Mouse (Mus musculus) myocyte (in vitro differentiated cells): ENCODE results near the gene Zfp428. TPM values are rescaled to one million over a fixed set of nuclear protein-coding genes. Genes with fewer than 3 reads are reported as not detected.
A peak's percentile ranks its signal among the peaks of the same experiment; 100 is the strongest.

Source experiments
- H3K27me3 ChIP-seq: one replicate; pipeline ENCODE4 v1.6.1; 2011; ENCODE audit not compliant: control insufficient read depth, insufficient read depth, insufficient read length
- H3K36me3 ChIP-seq: one replicate; pipeline ENCODE4 v1.6.1; 2011; ENCODE audit not compliant: control insufficient read depth, insufficient read depth
- H3K4me2 ChIP-seq: one replicate; pipeline ENCODE4 v1.6.1; 2011; ENCODE audit warnings: low read depth, control low read depth
- H3K4me3 ChIP-seq: one replicate; pipeline ENCODE4 v1.5.1; 2011; ENCODE audit warnings: mild to moderate bottlenecking, control low read depth, moderate library complexity
- H3K79me2 ChIP-seq: one replicate; pipeline ENCODE4 v1.6.1; 2011; ENCODE audit not compliant: control insufficient read depth, insufficient read depth
- H3ac ChIP-seq: one replicate; pipeline ENCODE4 v1.6.1; 2011; ENCODE audit not compliant: control insufficient read depth, insufficient read length
- CEBPB ChIP-seq: IDR thresholded peaks from 2 replicates; pipeline ENCODE4 v1.6.1; 2011; ENCODE audit warnings: mild to moderate bottlenecking, moderate library complexity; ENCODE audit not compliant: poor library complexity, insufficient read depth, severe bottlenecking
- E2F4 ChIP-seq: IDR thresholded peaks from one replicate; pipeline ENCODE4 v1.6.1; 2011; ENCODE audit warnings: mild to moderate bottlenecking, control low read depth, moderate library complexity; ENCODE audit not compliant: insufficient read depth
- MAX ChIP-seq: IDR thresholded peaks from one replicate; pipeline ENCODE4 v1.6.1; 2011; ENCODE audit warnings: low read depth, mild to moderate bottlenecking, control low read depth
- MYOD1 ChIP-seq, 3 experiments: IDR thresholded peaks; one replicate each; pipeline ENCODE4 v1.6.1; 2011; ENCODE audit warnings: control low read depth in 2 of 3, low read depth in 2 of 3, mild to moderate bottlenecking in 2 of 3, moderate library complexity in 1 of 3; ENCODE audit not compliant: insufficient read length in 2 of 3, control insufficient read depth in 1 of 3
- MYOG ChIP-seq, 3 experiments: IDR thresholded peaks; one replicate each; pipeline ENCODE4 v1.6.1; 2011; ENCODE audit warnings: control low read depth in 2 of 3, low read depth in 2 of 3, mild to moderate bottlenecking in 2 of 3; ENCODE audit not compliant: insufficient read length in 2 of 3, control insufficient read depth in 1 of 3, insufficient read depth in 1 of 3
- POLR2A ChIP-seq: IDR thresholded peaks from one replicate; pipeline ENCODE4 v1.6.1; 2011; ENCODE audit warnings: low read depth, mild to moderate bottlenecking, control low read depth, moderate library complexity; ENCODE audit not compliant: insufficient read length
- POLR2AphosphoS2 ChIP-seq: IDR thresholded peaks from one replicate; pipeline ENCODE4 v1.6.1; 2011; ENCODE audit warnings: low read depth, control low read depth; ENCODE audit not compliant: insufficient read length
- REST ChIP-seq: IDR thresholded peaks from one replicate; pipeline ENCODE4 v1.6.1; 2011; ENCODE audit warnings: mild to moderate bottlenecking, control low read depth, moderate library complexity; ENCODE audit not compliant: insufficient read depth, insufficient read length
- SRF ChIP-seq: IDR thresholded peaks from one replicate; pipeline ENCODE4 v1.6.1; 2011; ENCODE audit warnings: low read depth; ENCODE audit not compliant: control insufficient read depth, insufficient read length
- TCF12 ChIP-seq: IDR thresholded peaks from one replicate; pipeline ENCODE4 v1.6.1; 2011; ENCODE audit warnings: mild to moderate bottlenecking, control low read depth; ENCODE audit not compliant: poor library complexity, insufficient read depth, severe bottlenecking
- TCF3 ChIP-seq: IDR thresholded peaks from one replicate; pipeline ENCODE4 v1.6.1; 2011; ENCODE audit warnings: low read depth, control low read depth; ENCODE audit not compliant: insufficient read length
- USF1 ChIP-seq: IDR thresholded peaks from one replicate; pipeline ENCODE4 v1.6.1; 2011; ENCODE audit warnings: low read depth, mild to moderate bottlenecking, control low read depth, moderate library complexity
- polyA plus RNA-seq: library from polyadenylated mRNA; unstranded; fragments of >200 nt; fragmentation: generic; extraction: Trizol; gene quantifications from one replicate; pipeline ENCODE4 v1.2.1, GENCODE M21; 2012; ENCODE audit warnings: missing spikeins

Zfp428 gene
- polyA plus RNA-seq, 1 experiment, result 30.0 TPM

DNA sequence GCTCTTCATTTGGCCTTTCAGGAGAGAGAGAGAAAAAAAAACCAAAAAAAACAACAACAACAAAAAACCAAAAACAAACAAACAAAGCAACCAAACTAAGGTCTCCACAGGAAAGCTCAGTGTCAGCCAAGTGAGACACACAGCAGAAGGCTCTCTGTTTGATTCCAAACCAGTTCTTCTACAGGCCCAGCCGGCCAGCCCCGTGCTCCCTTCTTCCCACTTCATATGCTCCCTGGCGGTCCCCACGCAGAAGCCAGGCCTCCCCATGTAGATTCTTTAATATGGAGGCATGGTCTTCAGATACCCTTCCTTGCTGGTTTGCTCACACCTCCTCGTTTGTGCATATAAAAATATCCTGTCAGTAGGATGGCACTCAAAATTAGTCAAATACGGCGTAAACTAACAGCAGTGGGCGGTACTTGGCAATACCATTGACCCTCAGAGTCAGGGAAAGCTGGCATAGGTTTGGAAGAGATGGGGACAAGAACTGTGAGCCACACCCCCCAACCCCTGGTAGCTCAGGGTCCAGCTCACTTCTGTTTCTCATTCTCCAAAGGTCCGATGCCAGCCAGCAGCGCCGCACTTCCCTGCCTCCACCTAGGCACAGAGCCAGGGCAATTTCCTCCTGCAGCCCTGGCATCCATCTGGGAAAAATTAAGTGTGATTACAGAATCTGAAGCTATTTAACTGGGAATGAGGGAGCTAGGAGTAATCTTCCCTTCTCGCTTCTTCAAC is 19.0 kb downstream of the Zfp428 start:
- H3K27me3 ChIP-seq, result no peaks in the 10 kb centered on the region
- H3K4me2 ChIP-seq, result no peak overlapping the region
- no peaks in the 10 kb centered on the region for H3K79me2 ChIP-seq
- H3K36me3 ChIP-seq, result no peaks in the 10 kb centered on the region
- H3ac ChIP-seq, result no peak overlapping the region
- no peak overlapping the region for H3K4me3 ChIP-seq
- TF ChIP-seq SRF (no peak), POLR2A (no peak), E2F4 (no peak), USF1 (no peak), POLR2AphosphoS2 (no peak), TCF3 (no peak), MYOG (IDR thresholded peaks at IDR 0.05; ENCODE audit: control insufficient read depth in 1 of 3, insufficient read depth in 1 of 3, insufficient read length in 2 of 3, low read depth in 2 of 3) (no peak), CEBPB (no peak), MYOD1 (IDR thresholded peaks at IDR 0.05; ENCODE audit: control insufficient read depth in 1 of 3, insufficient read length in 2 of 3, low read depth in 2 of 3) (no peak), TCF12 (no peak), REST (no peak), MAX (no peak)

DNA sequence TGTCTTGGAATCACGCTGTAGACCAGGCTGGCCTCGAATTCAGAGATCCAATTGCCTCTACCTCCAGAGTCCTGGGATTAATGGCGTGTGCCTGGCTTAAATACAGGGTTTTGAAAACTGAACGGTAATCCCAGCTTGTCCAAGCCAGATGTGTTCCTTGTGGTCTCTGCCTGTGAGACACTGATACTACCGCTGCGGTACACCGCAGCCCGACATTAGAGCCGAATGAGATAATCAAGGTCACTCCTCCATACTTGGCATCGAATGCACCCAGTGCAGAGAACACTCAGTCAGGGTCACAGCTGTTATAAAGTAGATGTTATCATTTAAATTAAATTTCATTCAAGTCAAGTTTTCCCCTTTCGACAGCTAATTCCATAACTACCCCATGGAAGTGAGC is 22.1 kb downstream of the Zfp428 start:
- no peak for TF ChIP-seq POLR2A
- no peak for TF ChIP-seq TCF3
- no peak for TF ChIP-seq MYOG (IDR thresholded peaks at IDR 0.05; ENCODE audit: control insufficient read depth in 1 of 3, insufficient read depth in 1 of 3, insufficient read length in 2 of 3, low read depth in 2 of 3)
- TF ChIP-seq REST, result no peak
- no peak for TF ChIP-seq USF1
- TF ChIP-seq SRF, result no peak
- TF ChIP-seq CEBPB, result no peak
- no peak for TF ChIP-seq MAX
- no peak for TF ChIP-seq E2F4
- no peak for TF ChIP-seq TCF12
- no peak for TF ChIP-seq POLR2AphosphoS2
- no peak for TF ChIP-seq MYOD1 (IDR thresholded peaks at IDR 0.05; ENCODE audit: control insufficient read depth in 1 of 3, insufficient read length in 2 of 3, low read depth in 2 of 3)

DNA sequence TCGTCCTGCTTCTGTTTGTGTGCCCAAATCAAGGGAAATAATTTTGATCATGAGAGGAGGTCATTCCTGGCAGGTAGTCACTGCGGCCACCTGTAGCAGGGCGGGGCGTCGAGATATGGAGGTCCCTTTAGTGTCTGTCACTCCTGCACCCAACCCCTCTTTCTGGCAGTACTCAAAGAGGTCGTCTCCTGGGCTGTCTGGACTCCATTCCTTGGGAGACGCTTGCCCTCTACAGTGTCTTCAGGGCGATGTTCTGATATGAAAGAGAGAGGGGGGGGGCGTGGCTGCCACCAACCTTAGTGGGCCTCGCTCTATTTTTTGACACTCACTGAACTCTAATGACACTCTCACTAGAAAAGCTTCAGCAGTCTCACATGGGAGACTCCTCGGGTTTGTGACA is 22.8 kb downstream of the Zfp428 start:
- H3K4me3 ChIP-seq, result peak overlapping the region; percentile 96
- no peak for TF ChIP-seq POLR2AphosphoS2
- TF ChIP-seq TCF12, result no peak
- no peak for TF ChIP-seq CEBPB
- TF ChIP-seq USF1, result no peak
- peak overlapping the region; percentile 63 for H3K4me2 ChIP-seq
- peak overlapping the region; percentile 41 for H3ac ChIP-seq
- no peaks in the 10 kb centered on the region for H3K36me3 ChIP-seq
- no peaks in the 10 kb centered on the region for H3K27me3 ChIP-seq
- no peaks in the 10 kb centered on the region for H3K79me2 ChIP-seq

More for the DNA sequence above, 22.1 kb downstream of the Zfp428 start:
- peak overlapping the region; percentile 96 for H3K4me3 ChIP-seq
- H3K27me3 ChIP-seq, result no peaks in the 10 kb centered on the region
- no peak overlapping the region for H3ac ChIP-seq
- H3K4me2 ChIP-seq, result no peak overlapping the region
- no peaks in the 10 kb centered on the region for H3K79me2 ChIP-seq
- H3K36me3 ChIP-seq, result no peaks in the 10 kb centered on the region

DNA sequence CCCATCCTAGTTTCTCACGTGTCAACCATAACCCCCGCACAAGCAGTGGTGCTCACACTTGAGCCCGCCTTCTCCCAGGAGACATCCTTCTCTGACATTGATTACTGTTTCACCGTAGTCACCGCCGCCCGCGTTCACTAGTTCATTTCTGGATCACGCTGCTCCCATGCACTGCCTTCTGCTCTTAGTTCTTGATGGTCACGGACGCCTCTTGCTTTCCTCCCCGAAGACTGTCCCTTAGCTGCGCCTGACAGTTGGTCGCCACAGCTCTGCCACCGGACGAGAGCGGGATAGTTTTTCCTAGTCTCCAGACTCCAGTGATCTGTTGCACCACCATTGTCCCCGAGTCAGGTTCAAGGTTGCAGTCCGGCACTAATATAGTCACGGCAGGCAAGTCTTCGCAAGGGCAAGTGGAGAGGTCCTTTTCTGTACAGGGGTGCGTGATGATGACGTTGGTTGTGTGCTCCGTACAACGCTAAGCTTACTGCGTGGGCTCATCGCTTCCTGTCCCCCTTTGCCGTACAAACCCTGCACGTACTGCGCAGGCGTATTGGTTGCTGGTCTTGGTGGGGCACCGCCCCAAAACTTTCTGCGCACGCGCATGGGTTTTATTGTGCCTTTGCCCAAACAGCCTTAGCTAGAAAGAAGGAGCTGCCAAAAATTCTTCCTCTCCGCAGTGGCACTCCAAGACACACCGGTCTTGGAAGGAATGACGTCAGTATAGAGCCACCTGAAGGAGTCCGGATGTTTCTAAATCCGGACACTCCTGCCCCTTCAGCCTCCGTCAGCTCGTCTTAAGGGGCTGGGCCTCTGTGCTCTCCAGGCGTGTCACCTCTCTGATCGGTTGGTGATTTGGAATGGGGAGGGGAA is 23.5 kb downstream of the Zfp428 start, which contains the start of gene Irgq:
TSS of gene Irgq (plus strand) at position 628 of the 870 bp plus-strand sequence.
- Histone ChIP-seq H3K36me3 (no peaks in the 10 kb centered on the region), H3K4me2 (peak within 1 kb of the TSS; percentile 84), H3ac (peak within 1 kb of the TSS; percentile 41), H3K27me3 (no peaks in the 10 kb centered on the region), H3K79me2 (no peaks in the 10 kb centered on the region), H3K4me3 (peak within 1 kb of the TSS; percentile 96)
- no peak for TF ChIP-seq MYOD1 (IDR thresholded peaks at IDR 0.05; ENCODE audit: control insufficient read depth in 1 of 3, insufficient read length in 2 of 3, low read depth in 2 of 3)
- no peak for TF ChIP-seq POLR2AphosphoS2
- no peak for TF ChIP-seq REST
- no peak for TF ChIP-seq MYOG (IDR thresholded peaks at IDR 0.05; ENCODE audit: control insufficient read depth in 1 of 3, insufficient read depth in 1 of 3, insufficient read length in 2 of 3, low read depth in 2 of 3)
- no peak for TF ChIP-seq CEBPB
- TF ChIP-seq USF1, result no peak
- peak; percentile 30 for TF ChIP-seq POLR2A
- TF ChIP-seq SRF, result peak; percentile 74
- no peak for TF ChIP-seq E2F4
- TF ChIP-seq MAX, result peak; percentile 98
- TF ChIP-seq TCF3, result no peak
- TF ChIP-seq TCF12, result no peak
